Mouse (Mus musculus) liver, embryonic 11.5 days (tissue): ENCODE data around the gene Zbed3. TPM values are rescaled to one million over a fixed set of nuclear protein-coding genes. Genes with fewer than 3 reads are reported as not detected.

Source experiments
- ATAC-seq: fragments of 200-750 bp; cut with Nextera tagmentation; replicated peaks from 2 replicates; pipeline ENCODE4 v1.8.0; 2017; ENCODE audit warnings: moderate number of reproducible peaks, mild to moderate bottlenecking, moderate TSS enrichment, moderate library complexity; ENCODE audit not compliant: low FRiP score
- DNase-seq: peaks from one replicate; pipeline ENCODE4 v3.0.0-alpha.2; 2017; ENCODE audit warnings: low spot score
- H3K27ac ChIP-seq: fragments of 300-500 bp; sonication (generic); 2 replicates; pipeline ENCODE4 v1.5.1; 2014; ENCODE audit warnings: mild to moderate bottlenecking, low read depth, low read length, control low read depth
- H3K27me3 ChIP-seq: fragments of 300-500 bp; sonication (generic); replicated peaks from 2 replicates; pipeline ENCODE4 v1.6.1; 2014; ENCODE audit warnings: low read length, mixed read lengths; ENCODE audit not compliant: control insufficient read depth, insufficient read depth
- H3K36me3 ChIP-seq: fragments of 300-500 bp; sonication (generic); 2 replicates; pipeline ENCODE4 v1.6.1; 2014; ENCODE audit warnings: mild to moderate bottlenecking, low read length, moderate library complexity, mixed read lengths; ENCODE audit not compliant: control insufficient read depth, insufficient read depth
- H3K4me1 ChIP-seq: fragments of 300-500 bp; sonication (generic); replicated peaks from 2 replicates; pipeline ENCODE4 v1.6.1; 2014; ENCODE audit warnings: low read length, mixed read lengths; ENCODE audit not compliant: control insufficient read depth, insufficient read depth
- H3K4me2 ChIP-seq: fragments of 300-500 bp; sonication (generic); 2 replicates; pipeline ENCODE4 v1.6.1; 2014; ENCODE audit warnings: mild to moderate bottlenecking, control low read depth, moderate library complexity
- H3K4me3 ChIP-seq: fragments of 300-500 bp; sonication (generic); 2 replicates; pipeline ENCODE4 v1.5.1; 2014; ENCODE audit warnings: low read depth, low read length, control low read depth
- H3K9ac ChIP-seq: fragments of 300-500 bp; sonication (generic); 2 replicates; pipeline ENCODE4 v1.6.1; 2014; ENCODE audit warnings: low read depth, low read length, control low read depth
- H3K9me3 ChIP-seq: fragments of 300-500 bp; sonication (generic); 2 replicates; pipeline ENCODE4 v1.6.1; 2016; ENCODE audit warnings: low read length, inconsistent platforms, mixed read lengths; ENCODE audit not compliant: control insufficient read depth
- WGBS: fragments of 180-500 bp; shearing (Covaris S2); extraction: QIAGEN DNeasy Blood & Tissue Kit; methylation state at CpG from one replicate; pipeline ENCODE4 v1.1.7; 2014; 5-methylcytosine and 5-hydroxymethylcytosine counted together
- polyA plus RNA-seq: library from polyadenylated mRNA; unstranded; fragments of >200 nt; fragmentation: Nextera tagmentation; extraction: Ambion mirVana; gene quantifications from 2 replicates; pipeline ENCODE4 v1.2.1, GENCODE M21; 2014

Zbed3 gene
- 30.9 and 32.1 TPM in 2 replicates for polyA plus RNA-seq

GRCm38 (mm10) chr13:95323400-95323799 is at the start of gene Zbed3:
Gene Zbed3 (plus strand): TSS chr13:95323612.
- Histone ChIP-seq H3K9ac (peak within 1 kb of the TSS; percentile 93), H3K4me2 (peak within 1 kb of the TSS; percentile 88), H3K36me3 (no peaks in the 10 kb centered on the region), H3K27ac (peak within 1 kb of the TSS; percentile 94; the same call in 1 of the 2 replicates), H3K4me1 (peaks cover 7% of the 10 kb centered on the region), H3K27me3 (no peaks in the 10 kb centered on the region), H3K4me3 (peak within 1 kb of the TSS; percentile 79), H3K9me3 (no peaks in the 10 kb centered on the region)
- DNase-seq (no peak), ATAC-seq (no peak)
- 78% methylated on average over 6 of the region's 6 CpGs for WGBS

DNA sequence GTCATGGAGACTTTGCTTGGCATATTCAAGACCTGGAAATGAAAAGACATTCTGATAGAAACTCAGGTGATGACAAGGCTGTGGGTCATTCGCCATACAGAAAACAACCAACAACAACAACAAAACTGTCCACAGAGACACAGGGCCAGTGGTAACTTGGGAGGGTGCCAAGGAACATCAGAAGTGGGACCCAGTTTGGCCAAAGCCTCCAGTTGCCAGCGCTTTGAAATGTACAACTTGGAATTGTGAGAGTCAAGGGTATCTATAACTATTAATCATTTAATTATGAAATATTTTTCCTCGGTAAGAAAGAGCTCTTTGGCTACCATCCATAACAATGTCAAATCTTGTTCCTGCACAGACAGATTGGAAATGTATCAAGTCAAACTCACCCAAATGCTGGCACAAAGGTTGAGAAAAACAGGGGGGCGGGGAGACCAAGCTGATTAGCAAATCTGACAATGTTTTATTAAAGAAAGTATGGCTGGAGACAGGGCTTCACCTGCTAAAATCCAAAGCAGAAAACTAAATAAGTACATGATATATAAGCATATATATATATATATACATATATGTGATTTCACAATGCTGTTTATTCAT is 44.9 kb upstream of the Zbed3 start:
- H3K4me1 ChIP-seq = no peaks in the 10 kb centered on the region
- no peak for ATAC-seq

DNA sequence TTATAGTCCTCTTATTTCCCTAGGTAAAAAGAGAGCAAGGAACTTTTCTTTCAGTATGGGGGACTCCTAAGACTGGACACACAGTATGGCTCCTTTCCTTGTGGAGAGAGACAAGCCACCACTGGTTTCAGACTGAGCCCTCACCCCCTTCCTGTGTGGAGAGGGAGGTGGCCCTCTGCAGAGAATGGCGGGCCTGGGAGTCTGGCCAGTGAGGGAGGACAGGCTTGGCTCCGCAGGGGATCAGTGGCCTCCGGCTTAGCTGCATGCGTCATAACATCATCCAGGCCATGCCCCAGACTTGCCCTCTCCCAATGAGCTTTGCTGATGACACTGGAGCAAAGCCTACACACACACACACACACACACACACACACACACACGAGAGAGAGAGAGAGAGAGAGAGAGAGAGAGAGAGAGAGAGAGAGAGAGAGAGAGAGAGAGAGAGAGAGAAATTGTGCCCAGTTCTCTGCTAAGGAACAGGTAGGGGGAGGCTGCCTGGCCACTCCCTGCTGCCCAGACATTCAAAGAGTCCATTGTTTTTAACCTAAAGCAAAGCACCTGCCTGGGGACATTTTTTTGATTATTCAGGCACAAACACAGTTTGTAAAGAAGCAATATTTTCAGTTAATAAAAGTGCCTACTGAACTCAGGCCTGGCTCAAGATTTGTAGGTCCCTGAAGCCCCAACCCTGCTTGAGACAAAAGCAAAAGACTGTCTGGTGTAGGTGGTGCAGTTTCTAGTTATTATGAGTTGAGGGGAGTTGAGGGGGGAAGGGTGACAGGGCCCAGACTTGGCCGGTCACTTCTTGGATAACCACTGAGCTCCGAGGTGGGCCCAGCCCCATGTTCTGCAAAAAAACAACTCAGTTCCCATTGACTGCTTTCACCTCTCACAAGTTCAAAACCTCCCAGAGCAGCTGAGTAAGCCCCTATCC is 41.4 kb upstream of the Zbed3 start:
- Histone ChIP-seq H3K9me3 (no peaks in the 10 kb centered on the region), H3K27ac (no peak overlapping the region), H3K9ac (no peak overlapping the region), H3K36me3 (no peaks in the 10 kb centered on the region), H3K4me1 (no peaks in the 10 kb centered on the region), H3K4me2 (no peak overlapping the region), H3K4me3 (no peak overlapping the region), H3K27me3 (no peaks in the 10 kb centered on the region)
- no peak for DNase-seq
- WGBS = 49% methylated on average over 6 of the region's 7 CpGs
- ATAC-seq = no peak

More for the DNA sequence above, 44.9 kb upstream of the Zbed3 start:
- H3K9ac ChIP-seq = no peak overlapping the region
- H3K27ac ChIP-seq = no peak overlapping the region
- H3K4me2 ChIP-seq = no peak overlapping the region
- H3K9me3 ChIP-seq = no peaks in the 10 kb centered on the region
- H3K4me3 ChIP-seq = no peak overlapping the region
- 83% methylated on average over 4 of the region's 4 CpGs for WGBS
- H3K27me3 ChIP-seq = no peaks in the 10 kb centered on the region
- H3K36me3 ChIP-seq = no peaks in the 10 kb centered on the region
- DNase-seq = no peak

- H3K4me1 ChIP-seq = no peaks in the 10 kb centered on the region
- H3K4me3 ChIP-seq = no peak overlapping the region
- 8% methylated on average over 7 of the region's 7 CpGs for WGBS
- no peak overlapping the region for H3K4me2 ChIP-seq
- no peak overlapping the region for H3K9ac ChIP-seq
- no peaks in the 10 kb centered on the region for H3K9me3 ChIP-seq
- no peak overlapping the region for H3K27ac ChIP-seq
- ATAC-seq = no peak
- no peaks in the 10 kb centered on the region for H3K27me3 ChIP-seq
- H3K36me3 ChIP-seq = no peaks in the 10 kb centered on the region
- DNase-seq = no peak
Measured at GRCm38 (mm10) chr13:95286989-95287388, 36.4 kb upstream of the Zbed3 start.

GRCm38 (mm10) chr13:95288027-95288426 is 35.4 kb upstream of the Zbed3 start:
- H3K27me3 ChIP-seq = no peaks in the 10 kb centered on the region
- no peak overlapping the region for H3K27ac ChIP-seq
- no peak overlapping the region for H3K4me3 ChIP-seq
- H3K36me3 ChIP-seq = no peaks in the 10 kb centered on the region
- WGBS = 74% methylated on average over 7 of the region's 7 CpGs
- ATAC-seq (no peak), DNase-seq (no peak)
- no peak overlapping the region for H3K4me2 ChIP-seq
- no peaks in the 10 kb centered on the region for H3K4me1 ChIP-seq
- H3K9me3 ChIP-seq = no peaks in the 10 kb centered on the region
- H3K9ac ChIP-seq = no peak overlapping the region

- Histone ChIP-seq H3K27ac (no peak overlapping the region), H3K4me3 (no peak overlapping the region), H3K36me3 (no peaks in the 10 kb centered on the region), H3K9ac (no peak overlapping the region), H3K9me3 (no peaks in the 10 kb centered on the region), H3K4me1 (no peaks in the 10 kb centered on the region), H3K4me2 (no peak overlapping the region), H3K27me3 (no peaks in the 10 kb centered on the region)
- DNase-seq = no peak
- 77% methylated on average over 4 of the region's 4 CpGs for WGBS
- no peak for ATAC-seq
Measured at GRCm38 (mm10) chr13:95291983-95292382, 31.4 kb upstream of the Zbed3 start.

GRCm38 (mm10) chr13:95299956-95300355 is 23.5 kb upstream of the Zbed3 start:
- H3K4me2 ChIP-seq = no peak overlapping the region
- H3K36me3 ChIP-seq = no peaks in the 10 kb centered on the region
- H3K9ac ChIP-seq = no peak overlapping the region
- no peak for ATAC-seq
- DNase-seq = no peak
- H3K27ac ChIP-seq = no peak overlapping the region
- H3K27me3 ChIP-seq = no peaks in the 10 kb centered on the region
- H3K4me3 ChIP-seq = no peak overlapping the region
- no peaks in the 10 kb centered on the region for H3K9me3 ChIP-seq
- 64% methylated on average over 3 of the region's 3 CpGs for WGBS
- H3K4me1 ChIP-seq = no peaks in the 10 kb centered on the region

- Histone ChIP-seq H3K9ac (no peak overlapping the region), H3K36me3 (no peaks in the 10 kb centered on the region), H3K27me3 (no peaks in the 10 kb centered on the region), H3K9me3 (no peaks in the 10 kb centered on the region), H3K4me2 (peak overlapping the region; percentile 22; the same call in 1 of the 2 replicates), H3K4me3 (no peak overlapping the region), H3K4me1 (no peaks in the 10 kb centered on the region), H3K27ac (peak overlapping the region; percentile 38; the same call in 1 of the 2 replicates)
- WGBS = 72% methylated on average over 4 of the region's 4 CpGs
- ATAC-seq = no peak
- DNase-seq = no peak
Measured at GRCm38 (mm10) chr13:95306596-95306995, 16.8 kb upstream of the Zbed3 start.
